Mouse (Mus musculus) C2C12 (cell line): ENCODE measurements at regions not wholly inside any gene's neighbourhood (a gene's known extent, or its start where the extent isn't known, plus 50 kb on each side); places are given as distances from the start of the nearest gene placed in this dataset.
"Not testable (repeated sequence)": the region's sequence is repeated elsewhere in the genome, so short reads cannot be mapped to it uniquely, and the experiment has no call there.

Source experiments
- CEBPB ChIP-seq: IDR thresholded peaks from one replicate; pipeline ENCODE4 v1.6.1; 2011; ENCODE audit warnings: low read depth, mild to moderate bottlenecking, control low read depth, moderate library complexity
- CTCF ChIP-seq: IDR thresholded peaks from one replicate; pipeline ENCODE4 v1.5.1; 2011; ENCODE audit not compliant: control insufficient read depth, insufficient read depth, insufficient read length
- MYOD1 ChIP-seq: IDR thresholded peaks from one replicate; pipeline ENCODE4 v1.6.1; 2011; ENCODE audit warnings: low read depth; ENCODE audit not compliant: control insufficient read depth, insufficient read length
- USF1 ChIP-seq: IDR thresholded peaks from one replicate; pipeline ENCODE4 v1.6.1; 2011; ENCODE audit warnings: low read depth, mild to moderate bottlenecking, control low read depth, moderate library complexity

DNA sequence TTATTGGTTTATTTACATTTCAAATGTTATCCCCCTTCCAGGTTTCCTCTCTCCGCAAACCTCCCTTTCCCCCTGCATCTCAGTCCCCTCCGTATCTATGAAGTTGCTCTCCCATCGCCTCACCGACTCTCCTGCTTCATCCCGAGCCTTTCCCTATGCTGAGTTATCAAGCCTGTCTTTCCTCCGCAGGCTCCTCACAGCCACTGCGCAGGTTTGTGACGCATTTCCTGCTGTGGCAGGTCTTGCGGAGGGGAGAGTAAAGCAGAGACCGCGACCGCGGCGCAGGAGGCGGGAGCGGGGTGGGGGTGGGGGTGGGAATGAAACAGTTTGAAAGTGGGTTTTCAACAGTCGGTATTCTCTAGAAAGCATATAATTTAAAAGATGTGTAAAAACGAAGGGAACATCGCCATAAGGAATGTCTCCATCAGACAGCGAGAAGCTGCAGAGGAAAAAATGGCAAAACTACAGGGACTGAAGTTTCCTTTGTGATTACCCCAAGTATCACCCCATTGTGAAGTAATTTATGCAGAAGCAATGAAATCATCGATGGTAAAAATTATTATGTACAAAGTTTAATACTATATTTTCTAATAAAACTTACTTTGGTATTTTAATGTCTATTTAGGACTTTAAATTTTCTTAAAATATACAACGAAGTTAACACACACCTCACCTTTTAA lies 104.3 kb upstream of the Snrpn start:
- not testable (repeated sequence) for TF ChIP-seq CTCF, USF1, CEBPB, MYOD1
